Mouse (Mus musculus): ENCODE results near the gene Qpctl. TPM values are rescaled to one million over a fixed set of nuclear protein-coding genes. Genes with fewer than 3 reads are reported as not detected.

Qpctl gene
- polyA plus RNA-seq, 1 experiment from 2014 or later = 19.4 TPM

DNA sequence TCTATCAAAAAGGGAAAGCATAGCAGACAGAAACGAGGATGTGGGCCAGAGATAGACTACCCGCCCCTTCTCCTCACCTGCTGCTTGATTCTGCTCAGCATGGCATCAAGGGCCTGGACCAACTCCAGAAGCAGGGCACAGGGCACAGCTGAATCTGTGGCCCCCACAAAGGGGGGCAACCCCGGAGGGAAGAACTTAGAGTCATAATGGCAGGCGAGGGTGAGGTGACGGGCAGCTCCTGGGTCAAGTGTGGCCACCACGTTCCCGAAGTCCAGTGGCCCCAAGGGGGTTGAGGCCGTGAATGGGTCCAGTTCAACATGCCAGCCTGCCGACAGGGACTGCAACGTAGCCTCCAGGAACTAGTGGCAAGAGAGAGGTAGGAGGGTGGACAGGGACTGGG lies 2.3 kb downstream of the Qpctl start:
- Histone ChIP-seq H3K9me3 (no peaks in the 10 kb centered on the region), H3K4me2 (replicated peaks) (no peak overlapping the region), H3K9ac (replicated peaks) (no peak overlapping the region), H3K36me3 (peaks cover 3% of the 10 kb centered on the region), H3K4me1 (peaks cover 22% of the 10 kb centered on the region), H3K27me3 (no peaks in the 10 kb centered on the region), H3K4me3 (no peak overlapping the region), H3K27ac (replicated peaks) (no peak overlapping the region)
- no peak for ATAC-seq (replicated peaks)
- 88% methylated on average over 10 of the region's 10 CpGs for WGBS

DNA sequence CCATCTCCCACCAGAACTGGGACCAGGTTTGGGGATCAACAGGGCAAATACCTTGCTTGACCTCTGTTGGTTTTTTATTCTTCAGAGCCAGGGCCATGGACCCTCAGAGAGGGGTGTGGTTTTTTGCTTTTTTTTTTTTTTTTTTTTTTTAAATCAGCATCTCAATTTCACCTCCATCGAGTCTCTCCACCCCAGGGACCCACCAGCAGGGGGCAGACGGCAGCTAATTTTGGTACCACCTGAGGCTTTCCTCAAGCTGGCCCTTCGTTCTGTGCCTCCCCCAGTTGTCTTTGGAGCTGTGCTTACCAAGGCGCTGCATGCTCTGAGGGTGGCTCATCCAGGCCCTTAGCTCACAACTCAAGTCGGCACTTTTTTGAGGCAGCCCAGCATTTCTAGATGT lies 11.7 kb downstream of the Qpctl start:
- ATAC-seq (replicated peaks) = no peak
- Histone ChIP-seq H3K27ac (replicated peaks) (no peak overlapping the region), H3K9ac (replicated peaks) (no peak overlapping the region), H3K4me3 (no peak overlapping the region), H3K4me2 (replicated peaks) (no peak overlapping the region), H3K36me3 (peaks cover 57% of the 10 kb centered on the region), H3K9me3 (no peaks in the 10 kb centered on the region), H3K4me1 (no peaks in the 10 kb centered on the region), H3K27me3 (no peaks in the 10 kb centered on the region)
- 45% methylated on average over 5 of the region's 5 CpGs for WGBS

- Histone ChIP-seq H3K9me3 (no peaks in the 10 kb centered on the region), H3K9ac (replicated peaks) (no peak overlapping the region), H3K36me3 (peaks cover 56% of the 10 kb centered on the region), H3K27ac (replicated peaks) (no peak overlapping the region), H3K4me1 (peaks cover 4% of the 10 kb centered on the region), H3K4me2 (replicated peaks) (no peak overlapping the region), H3K4me3 (no peak overlapping the region), H3K27me3 (no peaks in the 10 kb centered on the region)
- ATAC-seq (replicated peaks) = 0 out of 2 replicates have a peak, but pooled peaks have one; percentile 24
- 92% methylated on average over 38 of the region's 38 CpGs for WGBS
Observed at GRCm38 (mm10) chr7:19136673-19137334, 12.3 kb downstream of the Qpctl start.

GRCm38 (mm10) chr7:19136168-19136567 lies 12.9 kb downstream of the Qpctl start:
- H3K9ac ChIP-seq (replicated peaks) = no peak overlapping the region
- no peaks in the 10 kb centered on the region for H3K9me3 ChIP-seq
- peaks cover 7% of the 10 kb centered on the region for H3K4me1 ChIP-seq
- no peak overlapping the region for H3K4me3 ChIP-seq
- H3K36me3 ChIP-seq = peaks cover 51% of the 10 kb centered on the region
- ATAC-seq (replicated peaks) = no peak
- H3K27ac ChIP-seq (replicated peaks) = no peak overlapping the region
- H3K4me2 ChIP-seq (replicated peaks) = no peak overlapping the region
- H3K27me3 ChIP-seq = no peaks in the 10 kb centered on the region
- 94% methylated on average over 13 of the region's 13 CpGs for WGBS

GRCm38 (mm10) chr7:19131324-19131848 lies 17.7 kb downstream of the Qpctl start:
- Histone ChIP-seq H3K27ac (replicated peaks) (peak overlapping the region; percentile 88), H3K4me3 (peak overlapping the region; percentile 45), H3K36me3 (peaks cover 11% of the 10 kb centered on the region), H3K4me2 (replicated peaks) (peak overlapping the region; percentile 66), H3K4me1 (peaks cover 12% of the 10 kb centered on the region), H3K27me3 (no peaks in the 10 kb centered on the region), H3K9me3 (no peaks in the 10 kb centered on the region), H3K9ac (replicated peaks) (peak overlapping the region; percentile 34)
- peak; percentile 99 for ATAC-seq (replicated peaks)
- under 1% methylated on average over 39 of the region's 39 CpGs for WGBS

- H3K4me3 ChIP-seq = peak overlapping the region; percentile 45
- H3K9me3 ChIP-seq = no peaks in the 10 kb centered on the region
- no peaks in the 10 kb centered on the region for H3K27me3 ChIP-seq
- H3K4me1 ChIP-seq = peaks cover 12% of the 10 kb centered on the region
- H3K27ac ChIP-seq (replicated peaks) = peak overlapping the region; percentile 88
- no peak for ATAC-seq (replicated peaks)
- H3K9ac ChIP-seq (replicated peaks) = no peak overlapping the region; the same call in 1 of the 2 replicates
- H3K36me3 ChIP-seq = peaks cover 4% of the 10 kb centered on the region
- H3K4me2 ChIP-seq (replicated peaks) = peak overlapping the region; percentile 66
- WGBS = 33% methylated on average over 4 of the region's 4 CpGs
Observed at GRCm38 (mm10) chr7:19130657-19131056, 18.4 kb downstream of the Qpctl start.

DNA sequence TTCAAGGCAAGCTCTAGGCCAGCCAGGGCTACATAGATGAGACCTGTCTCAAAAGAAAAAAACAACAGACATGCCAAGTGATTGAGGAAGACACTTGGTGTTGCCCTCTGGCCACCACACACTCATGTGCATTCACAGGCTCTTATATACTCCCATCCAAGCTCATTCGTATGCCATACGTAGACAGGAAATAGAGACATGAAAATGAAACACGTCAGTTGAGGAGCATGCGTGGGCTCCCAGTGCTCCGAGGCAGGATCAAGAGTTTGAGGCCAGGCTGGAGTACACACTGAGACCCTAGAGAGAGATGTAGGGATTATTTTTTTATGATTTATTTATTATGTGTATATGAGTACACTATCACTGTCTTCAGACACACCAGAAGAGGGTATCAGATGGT lies 19.7 kb downstream of the Qpctl start:
- no peaks in the 10 kb centered on the region for H3K36me3 ChIP-seq
- no peak overlapping the region for H3K27ac ChIP-seq (replicated peaks)
- no peaks in the 10 kb centered on the region for H3K9me3 ChIP-seq
- no peak overlapping the region for H3K4me2 ChIP-seq (replicated peaks)
- H3K27me3 ChIP-seq = no peaks in the 10 kb centered on the region
- no peak overlapping the region for H3K4me3 ChIP-seq
- ATAC-seq (replicated peaks) = no peak
- H3K9ac ChIP-seq (replicated peaks) = no peak overlapping the region
- 90% methylated on average over 5 of the region's 5 CpGs for WGBS
- H3K4me1 ChIP-seq = peaks cover 12% of the 10 kb centered on the region

DNA sequence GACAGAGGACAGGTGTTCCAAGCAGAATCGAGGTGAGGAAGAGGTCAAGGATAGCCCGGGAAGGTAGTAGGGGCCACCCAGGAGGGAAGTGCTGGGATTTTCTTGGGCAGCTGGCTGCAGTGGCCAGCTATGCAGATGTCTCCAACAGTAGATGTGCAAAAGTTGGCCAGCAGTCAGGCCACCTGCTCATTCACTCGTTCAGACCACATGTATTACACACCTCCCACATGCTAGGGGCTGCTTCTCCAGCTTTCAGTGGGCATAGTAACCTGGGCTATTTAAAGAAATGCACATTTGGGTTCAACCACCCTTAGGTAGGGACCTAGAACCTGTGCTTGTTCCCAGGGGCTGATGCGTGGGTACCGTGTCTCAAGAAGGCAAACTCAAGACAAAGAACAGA lies 21.3 kb downstream of the Qpctl start:
- 88% methylated on average over 5 of the region's 5 CpGs for WGBS
- Histone ChIP-seq H3K4me2 (replicated peaks) (no peak overlapping the region), H3K4me1 (peaks cover 12% of the 10 kb centered on the region), H3K9me3 (no peaks in the 10 kb centered on the region), H3K27ac (replicated peaks) (no peak overlapping the region), H3K27me3 (no peaks in the 10 kb centered on the region), H3K36me3 (no peaks in the 10 kb centered on the region), H3K9ac (replicated peaks) (no peak overlapping the region), H3K4me3 (no peak overlapping the region)
- no peak for ATAC-seq (replicated peaks)

- Histone ChIP-seq H3K27ac (replicated peaks) (no peak overlapping the region), H3K9me3 (no peaks in the 10 kb centered on the region), H3K27me3 (no peaks in the 10 kb centered on the region), H3K9ac (replicated peaks) (no peak overlapping the region), H3K36me3 (no peaks in the 10 kb centered on the region), H3K4me2 (replicated peaks) (no peak overlapping the region), H3K4me1 (peaks cover 18% of the 10 kb centered on the region), H3K4me3 (no peak overlapping the region)
- ATAC-seq (replicated peaks) = no peak
- WGBS = 92% methylated on average over 6 of the region's 6 CpGs
Observed at GRCm38 (mm10) chr7:19124713-19125112, 24.4 kb downstream of the Qpctl start.

- ATAC-seq (replicated peaks) = no peak
- 88% methylated on average over 4 of the region's 4 CpGs for WGBS
- Histone ChIP-seq H3K4me3 (no peak overlapping the region), H3K36me3 (no peaks in the 10 kb centered on the region), H3K9ac (replicated peaks) (no peak overlapping the region), H3K27ac (replicated peaks) (no peak overlapping the region), H3K4me1 (peaks cover 26% of the 10 kb centered on the region), H3K27me3 (no peaks in the 10 kb centered on the region), H3K9me3 (no peaks in the 10 kb centered on the region), H3K4me2 (replicated peaks) (no peak overlapping the region)
Observed at GRCm38 (mm10) chr7:19121686-19122085, 27.4 kb downstream of the Qpctl start.

DNA sequence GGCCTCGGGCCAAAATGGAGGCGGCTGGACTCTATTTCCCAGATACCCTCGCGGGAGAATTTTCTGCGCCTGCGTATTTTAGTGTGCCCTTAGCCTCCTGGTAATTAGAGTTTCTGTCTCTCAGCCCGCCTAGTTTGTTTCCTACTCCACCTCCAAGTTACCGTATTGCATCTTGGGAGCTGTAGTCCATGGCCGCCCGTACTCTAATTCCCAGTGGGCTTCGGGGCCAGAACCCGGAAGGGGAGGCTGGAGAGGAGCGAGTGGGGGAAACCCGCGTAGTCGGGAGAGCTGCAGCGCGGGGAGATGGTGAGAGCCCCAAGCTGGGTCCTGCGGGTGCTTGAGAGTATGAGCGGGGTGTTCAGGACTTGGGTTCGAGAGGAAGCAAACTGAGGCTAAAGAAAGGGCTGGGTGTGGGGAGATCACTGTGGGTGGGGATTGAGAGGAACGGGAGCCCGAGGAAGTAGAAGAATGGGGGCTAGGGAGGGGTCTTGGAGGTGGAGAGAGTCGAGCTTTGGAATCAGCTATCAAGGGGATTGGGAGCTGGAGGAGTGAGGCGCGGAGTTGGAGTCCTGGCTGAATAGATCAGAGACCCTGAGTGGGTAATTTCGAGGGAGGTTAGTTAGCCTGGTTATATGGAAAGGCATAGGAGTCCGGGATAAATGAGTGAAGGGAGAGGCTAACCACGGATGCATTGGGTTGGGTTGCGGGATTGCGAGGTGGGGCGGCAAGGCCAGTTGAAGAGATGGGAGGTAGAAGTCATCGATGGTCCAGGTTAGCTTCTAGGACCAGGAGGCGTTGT lies 29.3 kb downstream of the Qpctl start, which contains the start of gene Fbxo46:
Gene Fbxo46, plus strand, starts transcription at position 229 of the 799 bp plus-strand sequence.
- H3K27ac ChIP-seq (replicated peaks) = peak within 1 kb of the TSS; percentile 80
- peak within 1 kb of the TSS; percentile 84 for H3K9ac ChIP-seq (replicated peaks)
- no peaks in the 10 kb centered on the region for H3K27me3 ChIP-seq
- peak within 1 kb of the TSS; percentile 87 for H3K4me3 ChIP-seq
- WGBS = 3% methylated on average over 34 of the region's 34 CpGs
- peak; percentile 97 for ATAC-seq (replicated peaks)
- no peaks in the 10 kb centered on the region for H3K36me3 ChIP-seq
- peaks cover 26% of the 10 kb centered on the region for H3K4me1 ChIP-seq
- H3K4me2 ChIP-seq (replicated peaks) = peak within 1 kb of the TSS; percentile 74
- no peaks in the 10 kb centered on the region for H3K9me3 ChIP-seq

GRCm38 (mm10) chr7:19119083-19119482 lies 30.0 kb downstream of the Qpctl start:
- Histone ChIP-seq H3K27me3 (no peaks in the 10 kb centered on the region), H3K9ac (replicated peaks) (no peak overlapping the region), H3K27ac (replicated peaks) (0 out of 2 replicates have a peak overlapping the region, but pooled peaks have one; percentile 6), H3K9me3 (no peaks in the 10 kb centered on the region), H3K36me3 (no peaks in the 10 kb centered on the region), H3K4me3 (peak overlapping the region; percentile 87; the same call in 1 of the 2 replicates), H3K4me1 (peaks cover 26% of the 10 kb centered on the region), H3K4me2 (replicated peaks) (peak overlapping the region; percentile 15; the same call in 1 of the 2 replicates)
- ATAC-seq (replicated peaks) = peak; percentile 41
- 88% methylated on average over 8 of the region's 8 CpGs for WGBS

Data from forebrain, embryonic 15.5 days (tissue).